Mouse (Mus musculus) neural tube, embryonic 14.5 days (tissue): ENCODE data around the gene Pigs. TPM values are rescaled to one million over a fixed set of nuclear protein-coding genes. Genes with fewer than 3 reads are reported as not detected.

ENCODE experiments used
- ATAC-seq: fragments of 200-750 bp; cut with Nextera tagmentation; 2 replicates; pipeline ENCODE4 v1.8.0; 2017; ENCODE audit warnings: low read depth, mild to moderate bottlenecking, moderate TSS enrichment, moderate library complexity
- H3K27ac ChIP-seq: fragments of 300-500 bp; sonication (generic); 2 replicates; pipeline ENCODE4 v1.5.1; 2014; ENCODE audit warnings: low read depth, mild to moderate bottlenecking, control low read depth, low read length, moderate library complexity, mixed read lengths
- H3K27me3 ChIP-seq: fragments of 300-500 bp; sonication (generic); 2 replicates; pipeline ENCODE4 v1.6.1; 2014; ENCODE audit warnings: low read length; ENCODE audit not compliant: control insufficient read depth, insufficient read depth
- H3K36me3 ChIP-seq: fragments of 300-500 bp; sonication (generic); 2 replicates; pipeline ENCODE4 v1.6.1; 2014; ENCODE audit warnings: low read length, mixed read lengths; ENCODE audit not compliant: control insufficient read depth, insufficient read depth
- H3K4me1 ChIP-seq: fragments of 300-500 bp; sonication (generic); 2 replicates; pipeline ENCODE4 v1.6.1; 2014; ENCODE audit warnings: low read length; ENCODE audit not compliant: control insufficient read depth, insufficient read depth
- H3K4me2 ChIP-seq: fragments of 300-500 bp; sonication (generic); 2 replicates; pipeline ENCODE4 v1.6.1; 2014; ENCODE audit warnings: mild to moderate bottlenecking, low read depth, low read length, control low read depth
- H3K4me3 ChIP-seq: fragments of 300-500 bp; sonication (generic); 2 replicates; pipeline ENCODE4 v1.5.1; 2014; ENCODE audit warnings: low read depth, low read length, control low read depth, mixed read lengths
- H3K9ac ChIP-seq: fragments of 300-500 bp; sonication (generic); replicated peaks from 2 replicates; pipeline ENCODE4 v1.6.1; 2014; ENCODE audit warnings: low read depth, mild to moderate bottlenecking, control low read depth, low read length, mixed read lengths
- H3K9me3 ChIP-seq: fragments of 300-500 bp; sonication (generic); 2 replicates; pipeline ENCODE4 v1.6.1; 2016; ENCODE audit warnings: low read length; ENCODE audit not compliant: control insufficient read depth
- WGBS: fragments of 180-500 bp; shearing (Covaris S2); extraction: QIAGEN DNeasy Blood & Tissue Kit; methylation state at CpG from one replicate; pipeline ENCODE4 v1.1.7; 2014; 5-methylcytosine and 5-hydroxymethylcytosine counted together
- polyA plus RNA-seq: library from polyadenylated mRNA; unstranded; fragments of >200 nt; fragmentation: Nextera tagmentation; extraction: Ambion mirVana; gene quantifications from 2 replicates; pipeline ENCODE4 v1.2.1, GENCODE M21; 2014

Pigs gene
- polyA plus RNA-seq, 1 experiment from 2014 or later, result 71.4 TPM

GRCm38 (mm10) chr11:78382701-78383100 is 54.5 kb downstream of the Pigs start:
- Histone ChIP-seq H3K27me3 (no peaks in the 10 kb centered on the region), H3K27ac (no peak overlapping the region), H3K36me3 (no peaks in the 10 kb centered on the region), H3K9me3 (no peaks in the 10 kb centered on the region), H3K9ac (no peak overlapping the region), H3K4me2 (no peak overlapping the region), H3K4me1 (no peaks in the 10 kb centered on the region), H3K4me3 (no peak overlapping the region)
- WGBS, result 47% methylated on average over 5 of the region's 5 CpGs
- no peak for ATAC-seq

- WGBS, result 89% methylated on average over 10 of the region's 10 CpGs
- ATAC-seq, result no peak
- H3K27ac ChIP-seq, result no peak overlapping the region
These were observed 57.6 kb downstream of the Pigs start for GRCm38 (mm10) chr11:78385776-78386175.

GRCm38 (mm10) chr11:78386508-78387043 is 58.4 kb downstream of the Pigs start, which contains the start of gene Foxn1:
Gene Foxn1, minus strand, starts transcription at chr11:78386558.
- no peak within 1 kb of the TSS for H3K27ac ChIP-seq
- H3K27me3 ChIP-seq, result no peaks in the 10 kb centered on the region
- no peaks in the 10 kb centered on the region for H3K36me3 ChIP-seq
- ATAC-seq, result no peak
- no peak within 1 kb of the TSS for H3K9ac ChIP-seq
- H3K4me1 ChIP-seq, result no peaks in the 10 kb centered on the region
- no peak within 1 kb of the TSS for H3K4me2 ChIP-seq
- WGBS, result 88% methylated on average over 14 of the region's 14 CpGs
- H3K9me3 ChIP-seq, result no peaks in the 10 kb centered on the region
- no peak within 1 kb of the TSS for H3K4me3 ChIP-seq

More at GRCm38 (mm10) chr11:78385776-78386175, 57.6 kb downstream of the Pigs start:
- no peaks in the 10 kb centered on the region for H3K27me3 ChIP-seq
- no peaks in the 10 kb centered on the region for H3K4me1 ChIP-seq
- H3K4me2 ChIP-seq, result no peak overlapping the region
- H3K9me3 ChIP-seq, result no peaks in the 10 kb centered on the region
- no peaks in the 10 kb centered on the region for H3K36me3 ChIP-seq
- no peak overlapping the region for H3K4me3 ChIP-seq
- no peak overlapping the region for H3K9ac ChIP-seq

Other genes starting within 250 kb of the Pigs start
- 30.4 and 33.6 TPM in 2 replicates for gene Eral1, start 248.0 kb upstream of the Pigs start, polyA plus RNA-seq
- gene Fam222b, start 233.8 kb upstream of the Pigs start, polyA plus RNA-seq, result 29.3 and 35.6 TPM in 2 replicates
- 56.5 and 77.9 TPM in 2 replicates for gene Traf4, start 162.8 kb upstream of the Pigs start, polyA plus RNA-seq
- 3.9 and 6.1 TPM in 2 replicates for gene Nek8, start 151.7 kb upstream of the Pigs start, polyA plus RNA-seq
- gene Tlcd1, start 151.7 kb upstream of the Pigs start, polyA plus RNA-seq, result 14.6 and 16.7 TPM in 2 replicates
- 906 and 951 TPM in 2 replicates for gene Rpl23a, start 144.8 kb upstream of the Pigs start, polyA plus RNA-seq
- gene Rab34, start 140.0 kb upstream of the Pigs start, polyA plus RNA-seq, result 61.5 and 63.9 TPM in 2 replicates
- 2.8 and 3.5 TPM in 2 replicates for gene Proca1, start 135.0 kb upstream of the Pigs start, polyA plus RNA-seq
- gene Sdf2, start 82.7 kb upstream of the Pigs start, polyA plus RNA-seq, result 98.1 and 107 TPM in 2 replicates
- 22.3 and 32.0 TPM in 2 replicates for gene Supt6, start 82.4 kb upstream of the Pigs start, polyA plus RNA-seq
- gene 2610507B11Rik, start 66.7 kb upstream of the Pigs start, polyA plus RNA-seq, result 63.2 and 73.7 TPM in 2 replicates
- gene BC030499, start 37.6 kb upstream of the Pigs start, polyA plus RNA-seq, result 0.08 and 0.30 TPM in 2 replicates
- 3.4 and 3.5 TPM in 2 replicates for gene Spag5, start 26.9 kb upstream of the Pigs start, polyA plus RNA-seq
- gene Aldoc, start 5.4 kb upstream of the Pigs start, polyA plus RNA-seq, result 245 and 350 TPM in 2 replicates
- gene Unc119, start 15.1 kb downstream of the Pigs start, polyA plus RNA-seq, result 74.8 and 91.5 TPM in 2 replicates
- gene Foxn1, start 58.1 kb downstream of the Pigs start, polyA plus RNA-seq, result not detected in 2 replicates
- gene Slc13a2, start 93.8 kb downstream of the Pigs start, polyA plus RNA-seq, result not detected in 2 replicates
- gene Slc46a1, start 137.3 kb downstream of the Pigs start, polyA plus RNA-seq, result 26.1 and 27.6 TPM in 2 replicates
- 54.3 and 56.1 TPM in 2 replicates for gene Sarm1, start 169.3 kb downstream of the Pigs start, polyA plus RNA-seq
- gene Vtn, start 170.7 kb downstream of the Pigs start, polyA plus RNA-seq, result 91.3 and 227 TPM in 2 replicates
- gene Sebox, start 175.0 kb downstream of the Pigs start, polyA plus RNA-seq, result not detected in 2 replicates
- gene Tmem199, start 183.8 kb downstream of the Pigs start, polyA plus RNA-seq, result 104 and 108 TPM in 2 replicates
- gene Poldip2, start 183.8 kb downstream of the Pigs start, polyA plus RNA-seq, result 169 and 191 TPM in 2 replicates
- gene Tnfaip1, start 207.9 kb downstream of the Pigs start, polyA plus RNA-seq, result 49.3 and 55.0 TPM in 2 replicates
- gene Ift20, start 207.9 kb downstream of the Pigs start, polyA plus RNA-seq, result 122 and 124 TPM in 2 replicates
- gene Tmem97, start 222.4 kb downstream of the Pigs start, polyA plus RNA-seq, result 38.0 and 43.0 TPM in 2 replicates